Mouse (Mus musculus) subcutaneous adipose tissue, adult 2 months (tissue): Measurements from ENCODE around the gene Dlg3. TPM values are rescaled to one million over a fixed set of nuclear protein-coding genes. Genes with fewer than 3 reads are reported as not detected.

Experiments
- polyA plus RNA-seq: library from polyadenylated mRNA; depleted of rRNA; stranded (reverse); fragments of >200 nt; gene quantifications from 2 replicates; pipeline ENCODE4 v1.2.3, GENCODE M21; 2012; ENCODE audit warnings: low replicate concordance; rRNA removed

Dlg3 gene
- 4.0 and 23.6 TPM in 2 replicates for polyA plus RNA-seq

DNA sequence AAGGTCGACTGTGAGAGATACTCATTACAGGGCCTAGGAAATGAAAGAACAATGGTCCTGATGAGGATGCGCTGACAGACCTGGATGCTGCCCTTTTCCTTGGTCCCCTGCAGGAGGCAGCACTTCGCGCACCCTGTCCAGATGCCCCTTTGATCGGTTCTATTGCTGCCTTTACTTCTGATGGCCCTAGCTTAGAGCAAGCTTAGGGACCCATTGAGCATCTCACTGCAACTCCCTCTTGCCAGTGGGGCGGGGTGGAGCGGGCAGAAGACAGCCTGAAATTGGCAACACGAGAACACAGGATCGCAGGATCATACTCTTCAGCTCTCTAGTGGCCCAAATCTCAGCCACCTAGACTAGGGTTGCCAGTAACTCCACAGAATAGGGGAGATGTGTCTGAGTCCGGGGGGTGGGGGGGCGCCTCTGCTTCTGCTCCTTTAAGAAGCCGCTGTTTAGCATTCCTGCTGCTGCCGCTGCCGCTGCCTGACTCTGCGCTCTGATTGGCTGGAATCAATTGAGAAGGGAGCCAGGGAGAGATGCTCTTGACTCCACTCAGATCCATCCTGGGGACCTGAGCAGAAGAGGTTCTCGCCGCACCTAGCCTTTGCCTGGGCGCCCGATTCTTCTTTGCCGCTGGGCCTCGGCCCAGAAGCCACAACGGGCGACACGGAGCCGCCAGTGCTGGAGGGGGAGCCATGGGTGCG, at the start of gene Dlg3:
Gene Dlg3 (plus strand): TSS at position 542 of the 704 bp plus-strand sequence.

DNA sequence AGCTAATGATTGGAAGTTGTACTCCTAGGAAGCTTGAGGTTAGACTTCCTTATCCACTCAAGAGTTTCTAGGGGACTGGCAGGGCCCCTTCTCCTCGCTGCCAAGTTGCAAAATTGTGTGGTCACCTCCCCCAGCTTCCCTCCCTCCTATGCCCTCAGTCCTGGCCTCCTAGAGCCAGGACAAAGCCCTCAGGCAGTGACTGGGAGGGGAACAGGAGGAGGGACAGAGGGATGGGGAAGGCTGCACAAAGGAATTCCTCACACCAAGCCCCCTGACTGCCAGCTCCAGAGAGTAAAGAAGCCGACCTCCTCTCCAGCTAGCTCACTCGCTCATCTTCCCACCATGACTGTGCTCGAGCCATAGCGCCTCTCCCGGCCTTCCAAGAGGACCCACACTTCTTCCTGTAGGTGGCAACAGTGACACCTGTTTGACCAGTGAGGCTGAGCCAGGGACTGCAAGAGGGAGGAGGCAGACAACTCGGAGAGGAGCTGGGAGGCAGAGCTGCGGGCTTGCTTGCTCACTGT, 37.8 kb upstream of the Dlg3 start, which contains the start of gene Gdpd2:
Gene Gdpd2 (plus strand): TSS at position 209 of the 524 bp plus-strand sequence.

Other genes with a start within 250 kb of the Dlg3 start
- not detected in 2 replicates for gene Dgat2l6, start 242.9 kb upstream of the Dlg3 start, polyA plus RNA-seq
- not detected in 2 replicates for gene Awat1, start 195.5 kb upstream of the Dlg3 start, polyA plus RNA-seq
- 0.03 TPM in 1 of 2 replicates, not detected in the other for gene P2ry4, start 172.9 kb upstream of the Dlg3 start, polyA plus RNA-seq
- not detected in 2 replicates for gene Arr3, start 162.2 kb upstream of the Dlg3 start, polyA plus RNA-seq
- gene Kif4, start 142.0 kb upstream of the Dlg3 start, polyA plus RNA-seq = 0.20 and 1.6 TPM in 2 replicates
- gene Pdzd11, start 141.2 kb upstream of the Dlg3 start, polyA plus RNA-seq = 29.2 and 40.1 TPM in 2 replicates
- 0.16 and 1.5 TPM in 2 replicates for gene Gdpd2, start 37.8 kb upstream of the Dlg3 start, polyA plus RNA-seq